Mouse (Mus musculus): ENCODE measurements around the gene Cd274.

Cd274 gene

GRCm38 (mm10) chr19:29436793-29437479, 69.7 kb downstream of the Cd274 start:
- peak in 1 of 2 experiments; percentile 35 for DNase-seq
